Mouse (Mus musculus): ENCODE measurements at regions not wholly inside any gene's neighbourhood (a gene's known extent, or its start where the extent isn't known, plus 50 kb on each side); places are given as distances from the start of the nearest gene placed in this dataset.

GRCm38 (mm10) chrX:14592793-14593192 is 381.8 kb downstream of the H2al1n start:
- H3K9ac ChIP-seq (ENCODE audit: low read depth, low read length), result no peak overlapping the region
- WGBS, result 28% methylated on average over 1 of the region's 1 CpGs
- H3K27ac ChIP-seq (replicated peaks; ENCODE audit: insufficient read depth, low read depth, low read length), result no peak overlapping the region
- TF ChIP-seq CTCF (IDR thresholded peaks at IDR 0.05; ENCODE audit: low read depth, low read length) (no peak), POLR2A (IDR thresholded peaks at IDR 0.05; ENCODE audit: extremely low read depth, insufficient read depth, low read length) (no peak)
- no peak for DNase-seq (ENCODE audit: extremely low read depth, low read depth, low spot score)
- no peaks in the 10 kb centered on the region for H3K27me3 ChIP-seq (ENCODE audit: control insufficient read depth, insufficient read depth, low read length)
- no peak overlapping the region for H3K4me3 ChIP-seq (ENCODE audit: insufficient read depth, low read depth, low read length)
- no peaks in the 10 kb centered on the region for H3K36me3 ChIP-seq (ENCODE audit: control insufficient read depth, insufficient read depth, low read length)
- no peaks in the 10 kb centered on the region for H3K79me2 ChIP-seq (ENCODE audit: control insufficient read depth, insufficient read depth, low read length)
- H3K4me1 ChIP-seq (ENCODE audit: control insufficient read depth, insufficient read depth, low read length), result no peaks in the 10 kb centered on the region

DNA sequence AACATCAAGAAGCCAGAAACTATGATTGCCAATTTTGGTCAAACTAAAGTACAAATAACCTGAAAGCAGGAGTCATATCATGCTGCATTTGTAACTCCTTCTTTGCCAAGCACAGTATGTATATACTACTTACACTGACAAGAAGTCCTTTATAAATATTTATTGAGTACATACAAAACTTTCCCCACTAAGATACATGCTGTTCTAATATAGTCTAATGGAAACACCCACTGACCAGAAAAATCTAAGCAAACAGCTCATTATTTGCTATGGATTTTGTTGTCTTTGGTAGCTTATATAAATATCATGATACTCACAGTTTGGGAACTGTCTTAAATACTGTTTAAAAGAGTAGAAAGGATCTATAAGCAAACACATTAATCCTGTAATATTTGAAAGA is 385.9 kb downstream of the H2al1n start:
- Histone ChIP-seq H3K27ac (replicated peaks; ENCODE audit: insufficient read depth, low read depth, low read length) (no peak overlapping the region), H3K36me3 (ENCODE audit: control insufficient read depth, insufficient read depth, low read length) (no peaks in the 10 kb centered on the region), H3K9ac (ENCODE audit: low read depth, low read length) (no peak overlapping the region), H3K4me1 (ENCODE audit: control insufficient read depth, insufficient read depth, low read length) (no peaks in the 10 kb centered on the region), H3K27me3 (ENCODE audit: control insufficient read depth, insufficient read depth, low read length) (no peaks in the 10 kb centered on the region), H3K4me3 (ENCODE audit: insufficient read depth, low read depth, low read length) (no peak overlapping the region), H3K79me2 (ENCODE audit: control insufficient read depth, insufficient read depth, low read length) (no peaks in the 10 kb centered on the region)
- no peak for DNase-seq (ENCODE audit: extremely low read depth, low read depth, low spot score)
- TF ChIP-seq CTCF (IDR thresholded peaks at IDR 0.05; ENCODE audit: low read depth, low read length), result no peak
- TF ChIP-seq POLR2A (IDR thresholded peaks at IDR 0.05; ENCODE audit: extremely low read depth, insufficient read depth, low read length), result no peak

GRCm38 (mm10) chrX:14601916-14602315 is 391.0 kb downstream of the H2al1n start:
- Histone ChIP-seq H3K27me3 (ENCODE audit: control insufficient read depth, insufficient read depth, low read length) (no peaks in the 10 kb centered on the region), H3K27ac (replicated peaks; ENCODE audit: insufficient read depth, low read depth, low read length) (no peak overlapping the region), H3K4me3 (ENCODE audit: insufficient read depth, low read depth, low read length) (no peak overlapping the region), H3K9ac (ENCODE audit: low read depth, low read length) (no peak overlapping the region), H3K79me2 (ENCODE audit: control insufficient read depth, insufficient read depth, low read length) (no peaks in the 10 kb centered on the region), H3K4me1 (ENCODE audit: control insufficient read depth, insufficient read depth, low read length) (no peaks in the 10 kb centered on the region), H3K36me3 (ENCODE audit: control insufficient read depth, insufficient read depth, low read length) (no peaks in the 10 kb centered on the region)
- no peak for TF ChIP-seq CTCF (IDR thresholded peaks at IDR 0.05; ENCODE audit: low read depth, low read length)
- no peak for TF ChIP-seq POLR2A (IDR thresholded peaks at IDR 0.05; ENCODE audit: extremely low read depth, insufficient read depth, low read length)
- WGBS, result 97% methylated on average over 2 of the region's 2 CpGs
- DNase-seq (ENCODE audit: extremely low read depth, low read depth, low spot score), result no peak

GRCm38 (mm10) chrX:14609196-14609595 is 398.2 kb downstream of the H2al1n start:
- Histone ChIP-seq H3K9ac (ENCODE audit: low read depth, low read length) (no peak overlapping the region), H3K79me2 (ENCODE audit: control insufficient read depth, insufficient read depth, low read length) (no peaks in the 10 kb centered on the region), H3K27ac (replicated peaks; ENCODE audit: insufficient read depth, low read depth, low read length) (no peak overlapping the region), H3K4me1 (ENCODE audit: control insufficient read depth, insufficient read depth, low read length) (no peaks in the 10 kb centered on the region), H3K27me3 (ENCODE audit: control insufficient read depth, insufficient read depth, low read length) (no peaks in the 10 kb centered on the region), H3K36me3 (ENCODE audit: control insufficient read depth, insufficient read depth, low read length) (no peaks in the 10 kb centered on the region), H3K4me3 (ENCODE audit: insufficient read depth, low read depth, low read length) (no peak overlapping the region)
- DNase-seq (ENCODE audit: extremely low read depth, low read depth, low spot score), result no peak
- WGBS, result 77% methylated on average over 1 of the region's 1 CpGs
- TF ChIP-seq POLR2A (IDR thresholded peaks at IDR 0.05; ENCODE audit: extremely low read depth, insufficient read depth, low read length) (no peak), CTCF (IDR thresholded peaks at IDR 0.05; ENCODE audit: low read depth, low read length) (no peak)

DNA sequence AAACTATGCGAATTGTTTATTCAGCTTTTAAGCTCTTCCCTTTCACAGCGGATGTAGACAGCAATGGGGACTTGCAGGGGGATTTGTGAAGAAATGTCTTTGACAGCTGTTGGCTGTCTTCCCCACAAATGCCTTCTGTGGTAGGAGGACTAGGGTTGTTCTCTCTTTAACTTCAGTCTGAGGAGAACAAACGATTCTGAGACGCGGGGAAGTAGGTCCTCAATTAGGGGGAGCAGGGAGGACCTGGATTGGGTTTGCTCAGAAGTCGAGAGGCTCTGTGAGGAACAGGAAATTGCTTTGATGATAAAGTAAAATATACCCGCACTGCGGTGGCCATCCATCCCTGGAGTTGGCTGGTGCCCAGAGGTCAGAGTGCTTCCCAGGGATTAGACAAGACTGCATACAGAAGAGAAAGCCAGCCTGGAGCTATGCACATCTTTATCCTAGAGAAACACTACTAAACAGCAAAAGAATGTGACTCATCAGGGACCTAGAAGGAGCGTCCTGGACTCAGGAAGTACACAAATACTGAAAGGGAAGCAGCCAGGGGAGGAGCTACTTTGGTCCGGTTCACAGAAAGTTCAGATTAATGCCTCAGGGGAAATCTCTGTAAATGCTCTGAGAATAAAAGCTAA is 417.4 kb downstream of the H2al1n start:
- Histone ChIP-seq H3K4me1 (ENCODE audit: control insufficient read depth, insufficient read depth, low read length) (no peaks in the 10 kb centered on the region), H3K79me2 (ENCODE audit: control insufficient read depth, insufficient read depth, low read length) (no peaks in the 10 kb centered on the region), H3K9ac (ENCODE audit: low read depth, low read length) (no peak overlapping the region), H3K36me3 (ENCODE audit: control insufficient read depth, insufficient read depth, low read length) (no peaks in the 10 kb centered on the region), H3K4me3 (ENCODE audit: insufficient read depth, low read depth, low read length) (no peak overlapping the region), H3K27ac (replicated peaks; ENCODE audit: insufficient read depth, low read depth, low read length) (peak overlapping the region; percentile 44), H3K27me3 (ENCODE audit: control insufficient read depth, insufficient read depth, low read length) (no peaks in the 10 kb centered on the region)
- WGBS, result 39% methylated on average over 10 of the region's 10 CpGs
- TF ChIP-seq CTCF (IDR thresholded peaks at IDR 0.05; ENCODE audit: low read depth, low read length) (no peak), POLR2A (IDR thresholded peaks at IDR 0.05; ENCODE audit: extremely low read depth, insufficient read depth, low read length) (no peak)
- DNase-seq (ENCODE audit: extremely low read depth, low read depth, low spot score), result peak; percentile 22

DNA sequence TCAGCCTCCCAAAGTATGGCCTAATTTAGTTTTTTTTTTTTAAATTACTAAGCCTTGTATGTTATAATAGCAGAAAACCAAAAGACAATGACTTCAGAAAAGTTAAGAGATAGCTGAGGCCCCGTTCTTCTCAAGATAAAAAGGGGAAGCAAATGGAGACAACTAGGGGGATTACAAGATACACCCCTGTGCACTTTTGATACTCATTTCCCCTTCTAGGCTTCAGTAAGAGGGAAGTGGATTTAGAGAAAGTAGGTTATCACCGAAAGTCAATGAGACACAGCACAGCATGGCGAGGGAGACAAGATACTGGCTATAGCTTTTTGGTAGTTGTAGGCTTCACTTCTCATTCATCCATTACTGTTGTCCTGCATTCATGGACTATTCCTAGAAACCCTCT is 428.4 kb downstream of the H2al1n start:
- Histone ChIP-seq H3K4me1 (ENCODE audit: control insufficient read depth, insufficient read depth, low read length) (no peaks in the 10 kb centered on the region), H3K79me2 (ENCODE audit: control insufficient read depth, insufficient read depth, low read length) (no peaks in the 10 kb centered on the region), H3K4me3 (ENCODE audit: insufficient read depth, low read depth, low read length) (no peak overlapping the region), H3K27ac (replicated peaks; ENCODE audit: insufficient read depth, low read depth, low read length) (no peak overlapping the region), H3K27me3 (ENCODE audit: control insufficient read depth, insufficient read depth, low read length) (no peaks in the 10 kb centered on the region), H3K9ac (ENCODE audit: low read depth, low read length) (no peak overlapping the region), H3K36me3 (ENCODE audit: control insufficient read depth, insufficient read depth, low read length) (no peaks in the 10 kb centered on the region)
- 76% methylated on average over 3 of the region's 3 CpGs for WGBS
- TF ChIP-seq CTCF (IDR thresholded peaks at IDR 0.05; ENCODE audit: low read depth, low read length) (no peak), POLR2A (IDR thresholded peaks at IDR 0.05; ENCODE audit: extremely low read depth, insufficient read depth, low read length) (no peak)
- DNase-seq (ENCODE audit: extremely low read depth, low read depth, low spot score), result no peak

Data from liver, adult 2 months (tissue).